Mouse (Mus musculus) effector memory CD4-positive, alpha-beta T cell, adult 5 months (primary cell): ENCODE results near the gene Hacl1. TPM values are rescaled to one million over a fixed set of nuclear protein-coding genes. Genes with fewer than 3 reads are reported as not detected.

Experiments
- polyA plus RNA-seq: library from polyadenylated mRNA; unstranded; fragments of 100-300 nt; shearing (Covaris generic); gene quantifications from one replicate; pipeline ENCODE4 v1.2.1, GENCODE M21; 2017

The Hacl1 gene
- polyA plus RNA-seq: 13.7 TPM

DNA sequence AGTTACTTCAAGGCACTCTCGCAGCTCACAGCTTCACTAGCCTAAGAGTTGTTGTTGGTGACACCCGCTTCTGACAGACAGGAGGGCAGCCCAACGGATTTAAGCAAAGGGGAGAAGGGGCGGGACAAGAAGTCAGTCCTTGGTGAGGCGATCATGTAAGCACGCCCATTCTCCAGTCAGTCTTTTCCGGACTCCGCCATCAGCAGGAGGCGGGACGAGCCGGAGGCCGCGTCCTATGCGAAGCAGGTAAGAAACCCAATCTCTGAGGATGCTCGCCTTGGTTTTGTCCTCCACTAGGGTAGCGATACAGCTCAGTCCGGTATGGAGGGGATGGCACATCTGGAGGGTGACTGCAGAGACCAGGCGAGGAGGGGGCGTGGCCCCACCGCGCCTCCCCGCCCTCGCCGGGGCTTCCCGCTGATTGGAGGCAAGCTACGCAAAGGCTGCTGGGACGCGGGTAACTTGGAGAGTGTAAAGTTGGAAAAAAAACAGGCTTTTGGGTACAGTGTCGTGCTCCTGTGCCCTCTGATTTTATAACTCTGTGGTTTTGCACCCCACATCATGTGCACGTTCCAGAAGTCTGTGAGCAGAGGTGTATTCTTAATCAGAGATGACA lies at the start of gene Hacl1, which contains the start of gene Btd:
TSS of gene Hacl1 (minus strand) at position 397 of the 616 bp plus-strand sequence.
TSS of gene Btd (plus strand) at position 139 of the 616 bp plus-strand sequence.

GRCm38 (mm10) chr14:31640346-31640889 lies 668 bp downstream of the Hacl1 start, which contains the start of gene Gm49387:
Gm49387 (minus strand) TSS chr14:31640878.

DNA sequence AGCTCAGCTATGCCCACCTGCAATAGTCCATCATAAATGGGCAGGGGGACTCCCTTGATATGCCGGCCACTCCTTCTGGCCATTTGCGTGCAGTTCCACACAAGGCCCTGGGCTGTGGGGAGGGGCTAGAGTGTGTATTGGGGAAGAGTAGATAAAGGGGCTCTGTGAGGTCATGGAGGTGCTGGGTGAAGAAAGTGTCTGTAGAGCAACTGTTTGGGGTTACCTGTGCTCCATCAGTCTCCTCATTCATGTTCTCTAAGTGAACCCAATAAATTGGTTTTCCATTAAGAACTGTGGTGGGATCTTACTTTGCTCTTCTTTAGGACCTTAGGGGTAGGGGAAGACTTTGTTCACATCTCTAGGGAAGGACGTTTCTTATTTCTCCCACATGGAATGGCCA lies 49.8 kb downstream of the Hacl1 start, which contains the start of gene Colq:
TSS of gene Colq (minus strand) at position 101 of the 400 bp plus-strand sequence.

Other genes starting within 250 kb of the Hacl1 start
- 38.5 TPM for gene Sh3bp5, start 205.2 kb downstream of the Hacl1 start, polyA plus RNA-seq
- gene Eaf1, start 146.9 kb downstream of the Hacl1 start, polyA plus RNA-seq: 22.1 TPM
- gene Mettl6, start 146.2 kb downstream of the Hacl1 start, polyA plus RNA-seq: 26.0 TPM
- 0.65 TPM for gene Colq, start 49.9 kb downstream of the Hacl1 start, polyA plus RNA-seq
- gene Gm49387, start 408 bp downstream of the Hacl1 start, polyA plus RNA-seq: not detected
- 16.8 TPM for gene Btd, start 258 bp downstream of the Hacl1 start, polyA plus RNA-seq
- gene Ankrd28, start 189.4 kb upstream of the Hacl1 start, polyA plus RNA-seq: 19.1 TPM